9 mouse cellular contexts compared by ENCODE assay signal in genomic region chr12:69458170-69458841, GRCm38 (mm10).
DNase-seq lines count a peak whose midpoint lies in the region; ATAC-seq lines count a peak whose summit lies in the region.
"Had no signal": no experiment of that assay in that cellular context is flagged by ENCODE, and none has a peak within 500 bp of the region (broad histone marks: within the 10 kb centered on the region; RNA-seq: fewer than 3 reads in every experiment).

No protein-coding gene starts in this region.

- 33% methylated on average over 14 of the region's 14 CpGs for WGBS in liver, embryonic 15.5 days (ENCODE audit: insufficient replicate concordance)

- peak; percentile 44 for DNase-seq in adrenal gland, adult 8-10 months
- DNase-seq in adrenal gland, adult 18-20 months (ENCODE audit: low spot score in 2 of 2): no peak
- DNase-seq in liver: no peak
- DNase-seq in lung, postnatal 4 days: peak; percentile 50 to 55

- H3K4me2 ChIP-seq in liver, embryonic 15.5 days: no peak overlapping the region
- H3K4me2 ChIP-seq: midbrain, embryonic 12.5 days had no signal

- ATAC-seq in liver, embryonic 15.5 days (ENCODE audit: insufficient read depth): no peak
- ATAC-seq in hematopoietic stem cell, adult 5-6 weeks (replicated peaks in 1 of 2; ENCODE audit: insufficient read depth in 1 of 2, low FRiP score in 2 of 2, low TSS enrichment in 1 of 2, low read depth in 1 of 2, poor library complexity in 2 of 2, severe bottlenecking in 2 of 2): peak; percentile 47 to 51; a peak in 2 of 4 replicates
- ATAC-seq in erythroblast, adult 5-6 weeks (replicated peaks; ENCODE audit: low FRiP score, poor library complexity, severe bottlenecking): no peak

- H3K9me3 ChIP-seq in liver, embryonic 15.5 days (replicated peaks): no peaks in the 10 kb centered on the region
- H3K9me3 ChIP-seq: midbrain, embryonic 12.5 days had no signal

- no peaks in the 10 kb centered on the region; the same call in 1 of the 2 replicates for H3K4me1 ChIP-seq in liver, embryonic 15.5 days (replicated peaks)
- peaks cover 18% of the 10 kb centered on the region for H3K4me1 ChIP-seq in brown adipose tissue, adult 24 weeks (ENCODE audit: control insufficient read depth, insufficient read depth, insufficient read length, low read length)

- H3K9ac ChIP-seq in liver, embryonic 15.5 days: no peak overlapping the region
- H3K9ac ChIP-seq: midbrain, embryonic 12.5 days had no signal

- no peaks in the 10 kb centered on the region for H3K27me3 ChIP-seq in liver, embryonic 15.5 days
- H3K27me3 ChIP-seq: midbrain, embryonic 12.5 days had no signal

- no peak overlapping the region for H3K4me3 ChIP-seq in liver, embryonic 15.5 days (replicated peaks)
- no peak overlapping the region; the same call in 1 of the 2 replicates for H3K4me3 ChIP-seq in brown adipose tissue, adult 24 weeks (ENCODE audit: insufficient read depth, low read depth, low read length)
- H3K4me3 ChIP-seq: midbrain, embryonic 12.5 days had no signal

- peak overlapping the region; percentile 16; the same call in 1 of the 2 replicates for H3K27ac ChIP-seq in liver, embryonic 15.5 days (replicated peaks)
- H3K27ac ChIP-seq in brown adipose tissue, adult 24 weeks (replicated peaks; ENCODE audit: low read depth, low read length): peak overlapping the region; percentile 76
- H3K27ac ChIP-seq: midbrain, embryonic 12.5 days had no signal

- no peaks in the 10 kb centered on the region for H3K36me3 ChIP-seq in liver, embryonic 15.5 days (replicated peaks)
- H3K36me3 ChIP-seq: midbrain, embryonic 12.5 days had no signal

Comparison
In these comparisons a context has a peak if more than half of its experiments do, and no peak if none do; other contexts are left out.
1. DNase-seq: peak in adrenal gland, adult 8-10 months (single experiment) and lung, postnatal 4 days (2 of 2); none in adrenal gland, adult 18-20 months (0 of 2) and liver (single experiment).
2. ATAC-seq: peak in hematopoietic stem cell, adult 5-6 weeks (2 of 2); none in liver, embryonic 15.5 days (single experiment) and erythroblast, adult 5-6 weeks (single experiment).